Mouse (Mus musculus): Measurements from ENCODE around the gene Olfr283.

GRCm38 (mm10) chr15:98391903-98392187 is 11.1 kb upstream of the Olfr283 start:
- TF ChIP-seq CTCF (IDR thresholded peaks at IDR 0.05; ENCODE audit: insufficient read depth, low read depth, low read length), result no peak
- TF ChIP-seq POLR2A (IDR thresholded peaks at IDR 0.05; ENCODE audit: insufficient read depth, low read depth, low read length), result no peak

Measured in olfactory bulb, adult 2 months (tissue).